Mouse (Mus musculus) T-helper 1 cell (primary cell): ENCODE measurements around the gene Lgi2.

Experiments used
- in situ Hi-C: fragments of 300-600 bp; cut with MboI, MseI; formaldehyde crosslinking; loops from one replicate; pipeline ENCODE4 v1.15.1; 2025; ENCODE audit warnings: high pct_unique_total_duplicates

Lgi2 gene

GRCm38 (mm10) chr5:52565813-52566531 lies at the start of gene Lgi2:
Lgi2 (minus strand) TSS chr5:52566462.
- in situ Hi-C loops: no loop called here

DNA sequence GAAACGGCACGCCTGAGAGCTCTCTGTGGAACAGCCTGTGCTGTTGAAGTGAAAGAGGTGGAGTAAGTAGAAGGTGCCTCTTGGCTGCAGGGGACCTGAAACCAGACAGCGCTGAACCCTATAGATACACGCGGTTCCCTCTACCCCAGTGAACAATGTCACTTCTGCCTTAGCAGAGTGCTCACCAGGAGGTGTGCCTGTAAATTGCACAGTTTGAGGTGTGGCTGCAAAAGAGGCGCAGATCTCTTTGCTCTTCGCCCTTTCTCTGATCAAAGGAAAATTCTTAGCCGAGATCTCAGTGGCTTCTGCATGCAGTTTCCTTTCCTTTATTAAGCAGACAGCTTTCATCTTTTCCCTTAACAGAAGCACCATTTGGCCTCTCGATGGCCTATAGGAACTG lies 49.2 kb upstream of the Lgi2 start:
- in situ Hi-C loops: no loop called here

GRCm38 (mm10) chr5:52614686-52615085 lies 48.4 kb upstream of the Lgi2 start:
- in situ Hi-C loops: no loop called here

GRCm38 (mm10) chr5:52612776-52613175 lies 46.5 kb upstream of the Lgi2 start:
- in situ Hi-C loops: no loop called here

GRCm38 (mm10) chr5:52611315-52611895 lies 45.1 kb upstream of the Lgi2 start:
- in situ Hi-C loops: no loop called here

- in situ Hi-C loops: no loop called here
These were observed 44.0 kb upstream of the Lgi2 start for GRCm38 (mm10) chr5:52610306-52610705.

- in situ Hi-C loops: loop anchor here (5.0 kb wide), 1 partner anchor 518 kb away; no protein-coding TSS in a partner anchor
These were observed 43.4 kb upstream of the Lgi2 start for GRCm38 (mm10) chr5:52609672-52610071.

DNA sequence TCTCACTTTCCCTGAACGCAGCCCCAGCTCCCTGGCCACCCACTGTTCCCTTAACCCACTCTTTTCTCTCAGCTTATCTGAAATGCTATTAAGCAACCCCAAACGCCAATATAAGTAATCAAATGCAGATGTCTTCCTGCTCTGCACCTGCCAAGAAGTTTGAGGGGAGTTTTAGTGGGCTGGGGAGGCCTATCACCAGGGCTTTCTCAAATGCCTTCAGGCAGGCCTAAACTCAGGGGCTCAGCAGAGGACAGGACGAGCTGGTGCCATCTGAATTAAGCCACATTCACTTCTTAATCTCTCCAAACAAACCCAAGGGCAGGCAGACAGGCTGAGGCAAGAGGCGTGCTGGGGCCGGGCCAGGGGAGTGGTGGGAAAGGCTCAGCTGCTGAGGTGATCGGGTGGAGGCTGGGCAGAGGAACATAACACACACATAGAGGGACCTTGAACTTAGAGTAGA lies 38.4 kb upstream of the Lgi2 start:
- in situ Hi-C loops: loop anchor here (5.0 kb wide), 1 partner anchor 523 kb away; no protein-coding TSS in a partner anchor

DNA sequence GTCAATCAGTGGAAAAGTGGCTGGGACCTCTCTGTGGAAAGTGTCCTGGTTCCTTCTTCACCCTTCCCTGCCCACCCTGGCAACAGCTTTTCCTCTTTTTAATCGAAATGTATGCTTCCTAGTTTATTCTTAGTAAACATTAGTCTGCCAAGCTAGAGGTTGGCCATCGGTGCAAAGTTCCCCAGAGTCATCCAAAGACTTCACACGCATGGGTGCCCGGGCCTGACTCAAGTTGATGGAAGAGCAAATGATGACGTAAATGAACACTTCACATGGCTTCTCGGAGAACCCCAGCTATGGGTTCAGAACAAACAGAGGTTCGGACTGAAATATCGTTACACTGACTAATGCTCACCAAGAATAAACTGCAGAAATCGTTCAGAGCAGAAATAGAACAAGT lies 24.4 kb upstream of the Lgi2 start:
- in situ Hi-C loops: no loop called here

DNA sequence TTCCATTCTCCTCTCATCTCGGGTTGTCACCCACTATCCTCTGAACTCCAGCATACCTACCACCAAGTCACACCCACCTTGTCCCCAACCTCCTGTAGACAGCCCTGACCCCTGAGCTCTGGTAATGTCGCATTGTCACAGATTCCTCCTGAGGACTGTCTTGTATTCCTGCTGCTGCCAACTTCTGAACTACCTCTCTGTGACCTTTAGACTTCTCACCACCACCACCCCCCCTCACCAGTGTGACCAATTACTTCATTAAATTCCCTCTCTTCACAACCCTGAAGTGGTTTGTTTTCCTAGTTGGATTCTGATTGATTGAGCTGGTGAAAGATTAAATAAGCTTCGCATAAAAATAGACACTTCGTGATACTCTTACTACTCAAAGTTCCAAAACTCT lies 22.4 kb upstream of the Lgi2 start:
- in situ Hi-C loops: no loop called here

DNA sequence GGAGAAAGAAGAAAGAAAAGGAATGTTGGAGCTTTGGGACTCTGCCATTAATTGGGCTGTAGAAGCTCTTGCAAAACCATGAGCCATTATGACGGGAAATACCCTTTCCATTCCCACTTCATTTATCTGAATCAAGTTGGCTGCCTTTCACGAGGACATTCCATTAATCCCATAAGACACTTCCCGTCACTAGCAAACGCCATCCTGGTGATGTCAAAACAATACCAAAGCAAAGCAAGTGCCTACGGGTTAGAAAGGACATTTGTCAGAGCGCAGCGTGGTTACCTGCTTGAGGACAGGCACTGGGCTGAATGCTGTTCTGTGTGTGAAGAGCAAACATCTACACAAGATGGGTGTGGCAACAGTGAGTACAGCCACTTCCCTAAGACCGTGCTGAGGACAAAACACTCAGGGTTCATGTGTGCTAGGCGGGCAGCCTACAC lies 21.1 kb upstream of the Lgi2 start:
- in situ Hi-C loops: no loop called here

DNA sequence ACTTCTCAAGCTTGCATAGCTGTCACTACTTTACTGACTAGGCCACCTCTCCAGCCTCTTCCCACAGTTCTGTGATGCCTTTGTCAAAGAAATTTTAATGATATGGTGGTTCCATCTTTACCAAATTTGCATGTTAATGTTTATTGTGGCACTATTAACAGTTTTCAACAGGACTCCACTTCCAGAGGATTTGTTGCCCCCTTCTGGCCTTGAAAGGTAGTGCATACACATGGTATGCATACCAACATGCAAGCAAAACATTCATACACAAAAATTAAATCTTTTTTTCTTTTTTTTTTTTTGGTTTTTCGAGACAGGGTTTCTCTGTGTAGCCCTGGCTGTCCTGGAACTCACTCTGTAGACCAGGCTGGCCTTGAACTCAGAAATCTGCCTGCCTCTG lies 6.3 kb upstream of the Lgi2 start:
- in situ Hi-C loops: no loop called here

- in situ Hi-C loops: no loop called here
These were observed 4.5 kb upstream of the Lgi2 start for GRCm38 (mm10) chr5:52570746-52571145.

DNA sequence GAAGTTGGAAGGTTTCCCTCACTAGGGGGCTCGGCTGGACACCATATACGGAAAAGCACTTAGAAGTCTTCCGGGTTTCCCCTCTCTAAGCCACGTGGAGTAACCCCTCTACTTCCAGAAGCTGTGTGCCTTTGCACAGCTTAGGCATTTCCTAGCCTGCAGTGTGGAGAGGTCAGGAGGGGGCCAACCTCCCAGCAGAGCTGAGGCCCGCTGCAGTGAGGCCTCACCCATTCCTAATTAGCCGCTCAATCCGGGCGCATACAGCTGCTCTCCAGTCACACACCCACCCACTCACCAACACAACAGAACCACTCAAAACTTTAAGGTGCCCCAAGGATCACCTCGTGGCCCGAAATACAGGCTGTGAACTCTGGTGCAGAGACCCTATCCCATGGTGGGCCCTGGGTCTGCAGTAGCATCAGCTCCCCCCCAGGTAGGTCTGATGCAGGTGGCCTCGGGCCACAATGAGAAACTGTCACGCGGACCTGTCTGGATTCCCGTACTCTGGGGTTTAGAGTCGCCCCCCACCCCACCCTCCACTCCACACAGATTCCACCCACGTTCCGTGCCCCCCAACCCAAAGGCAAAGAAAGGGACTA lies 949 bp downstream of the Lgi2 start:
- in situ Hi-C loops: no loop called here

GRCm38 (mm10) chr5:52564351-52564750 lies 1.9 kb downstream of the Lgi2 start:
- in situ Hi-C loops: no loop called here

DNA sequence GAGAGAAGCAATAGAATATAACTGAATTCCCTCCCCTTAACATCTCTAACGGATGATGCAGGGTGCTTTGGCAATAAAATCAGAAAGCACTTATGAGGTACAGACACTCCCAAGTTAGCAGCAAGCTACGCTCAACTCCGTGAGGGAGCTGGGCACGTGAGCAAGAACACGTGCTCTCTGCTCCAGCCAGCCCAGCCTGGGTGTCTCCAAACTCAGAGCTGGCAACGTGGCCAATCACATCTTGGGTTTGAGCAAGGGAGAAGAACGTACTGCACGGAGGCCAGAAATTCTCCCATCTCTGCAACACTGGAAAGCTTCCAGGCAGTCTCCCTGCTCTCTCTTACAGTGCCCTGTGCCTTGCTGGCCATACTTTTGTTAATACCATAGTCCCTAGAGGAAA lies 6.0 kb downstream of the Lgi2 start:
- in situ Hi-C loops: no loop called here

GRCm38 (mm10) chr5:52555526-52555925 lies 10.7 kb downstream of the Lgi2 start:
- in situ Hi-C loops: no loop called here

DNA sequence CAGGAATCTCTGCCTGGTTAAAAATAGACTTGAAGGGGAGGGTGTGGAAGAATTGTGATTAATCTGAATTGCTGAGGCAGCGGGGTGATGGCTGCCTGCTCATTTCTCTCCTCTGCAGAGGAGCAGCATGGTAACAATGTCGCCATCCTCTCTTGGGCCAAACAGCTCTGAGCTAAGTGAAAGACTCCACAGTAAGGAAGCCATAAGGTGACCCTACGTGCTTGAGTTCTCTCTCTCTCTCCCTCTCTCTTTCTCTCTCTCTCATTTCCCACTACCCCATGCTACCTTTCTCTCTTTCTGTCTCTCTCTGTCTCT lies 15.0 kb downstream of the Lgi2 start:
- in situ Hi-C loops: no loop called here

DNA sequence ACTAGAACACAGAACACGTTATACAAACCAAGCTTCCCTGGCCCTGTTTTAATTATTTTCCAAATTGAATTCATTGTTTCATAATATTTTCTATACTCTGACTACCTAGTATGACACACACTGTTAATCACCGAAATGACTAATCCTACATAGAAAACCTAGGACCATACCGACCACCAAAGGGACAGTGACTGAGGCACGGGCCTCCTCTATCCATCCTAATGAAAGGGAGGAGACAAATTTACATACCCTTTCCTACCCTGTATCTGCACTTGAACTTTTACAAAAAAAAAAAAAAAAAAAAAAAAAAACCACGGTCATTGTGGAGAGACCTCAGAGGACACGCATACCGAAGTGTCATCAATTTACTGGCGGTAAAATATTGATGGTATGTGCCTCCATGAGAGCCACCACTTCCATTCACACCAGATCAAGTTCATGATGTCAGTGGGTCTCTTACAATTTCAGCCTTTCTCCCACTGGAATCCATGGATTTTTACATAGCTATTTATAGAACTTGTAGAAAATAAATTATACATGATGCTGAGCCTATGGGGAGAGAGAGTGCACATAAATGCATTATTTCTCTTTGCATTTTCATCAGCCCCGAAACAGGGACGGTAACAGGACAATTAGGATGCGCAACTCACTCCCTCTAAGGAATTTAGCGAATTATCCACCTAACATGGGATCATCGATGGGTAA lies 15.5 kb downstream of the Lgi2 start:
- in situ Hi-C loops: no loop called here

GRCm38 (mm10) chr5:52546950-52547349 lies 19.3 kb downstream of the Lgi2 start:
- in situ Hi-C loops: no loop called here

DNA sequence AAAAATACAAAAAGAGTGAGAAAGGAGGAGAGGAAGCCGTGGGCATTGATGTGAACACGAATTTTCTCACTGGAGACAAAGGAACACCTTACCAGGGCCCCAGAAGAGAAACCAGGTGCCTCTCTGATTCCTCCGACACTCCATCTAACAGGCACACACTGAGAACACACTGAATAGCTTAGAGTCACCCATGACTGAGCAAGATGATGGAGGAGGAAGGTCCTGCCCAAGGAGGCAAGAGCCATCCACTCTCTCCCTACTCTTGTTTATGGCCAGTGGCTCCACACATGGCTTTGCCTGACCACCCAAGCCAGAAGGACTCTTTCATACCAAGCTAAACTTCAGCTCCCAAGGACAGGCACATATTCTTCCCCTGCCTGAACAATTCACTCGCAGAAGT lies 22.5 kb downstream of the Lgi2 start:
- in situ Hi-C loops: no loop called here

GRCm38 (mm10) chr5:52540186-52540585 lies 26.1 kb downstream of the Lgi2 start:
- in situ Hi-C loops: no loop called here
